Mouse (Mus musculus) embryonic facial prominence, embryonic 10.5 days (tissue): Measurements from ENCODE around the gene Acbd7. TPM values are rescaled to one million over a fixed set of nuclear protein-coding genes. Genes with fewer than 3 reads are reported as not detected.

Source experiments
- polyA plus RNA-seq: library from polyadenylated mRNA; unstranded; fragments of >200 nt; fragmentation: Nextera tagmentation; extraction: Ambion mirVana; gene quantifications from 2 replicates; pipeline ENCODE4 v1.2.1, GENCODE M21; 2016

The Acbd7 gene
- polyA plus RNA-seq, 1 experiment from 2014 or later = 0.31 TPM

Other genes starting within 250 kb of the Acbd7 start
- 38.9 and 39.5 TPM in 2 replicates for gene Fam171a1, start 221.9 kb upstream of the Acbd7 start, polyA plus RNA-seq
- gene Nmt2, start 52.0 kb upstream of the Acbd7 start, polyA plus RNA-seq = 50.3 and 50.8 TPM in 2 replicates
- 19.0 and 20.5 TPM in 2 replicates for gene Rpp38, start 3.5 kb upstream of the Acbd7 start, polyA plus RNA-seq
- not detected in 2 replicates for gene Olah, start 61.0 kb downstream of the Acbd7 start, polyA plus RNA-seq
- gene Meig1, start 86.5 kb downstream of the Acbd7 start, polyA plus RNA-seq = 0.41 and 0.84 TPM in 2 replicates
- gene Dclre1c, start 88.0 kb downstream of the Acbd7 start, polyA plus RNA-seq = 8.2 and 8.5 TPM in 2 replicates
- 37.1 and 37.6 TPM in 2 replicates for gene Suv39h2, start 138.9 kb downstream of the Acbd7 start, polyA plus RNA-seq
- gene Gm45902, start 176.6 kb downstream of the Acbd7 start, polyA plus RNA-seq = 10.7 TPM in 2 replicates
- gene Hspa14, start 176.6 kb downstream of the Acbd7 start, polyA plus RNA-seq = 126 and 138 TPM in 2 replicates
- gene Cdnf, start 176.9 kb downstream of the Acbd7 start, polyA plus RNA-seq = 0.12 and 0.18 TPM in 2 replicates
- 53.8 and 60.4 TPM in 2 replicates for gene Fam107b, start 234.3 kb downstream of the Acbd7 start, polyA plus RNA-seq